Mouse (Mus musculus) CH12.LX (cell line): ENCODE measurements around the gene St6gal1. TPM values are rescaled to one million over a fixed set of nuclear protein-coding genes. Genes with fewer than 3 reads are reported as not detected.

Experiments used
- DNase-seq: peaks from one replicate; pipeline ENCODE4 v3.0.0-alpha.2; 2013; ENCODE audit errors: extremely low read depth
- H3K27ac ChIP-seq: 2 replicates; pipeline ENCODE4 v1.5.1; 2012; ENCODE audit warnings: low read depth, mild to moderate bottlenecking, control low read depth, moderate library complexity; ENCODE audit not compliant: insufficient read depth
- H3K27me3 ChIP-seq: replicated peaks from 2 replicates; pipeline ENCODE3; 2012; ENCODE audit warnings: inconsistent platforms
- H3K36me3 ChIP-seq, 2 experiments: replicated peaks in 1 of 2; 2 replicates each; pipeline versions ENCODE3 to v1.6.1; 2012; ENCODE audit warnings: inconsistent platforms in 1 of 2, low read length in 1 of 2, mild to moderate bottlenecking in 1 of 2, mixed read lengths in 1 of 2, moderate library complexity in 1 of 2; ENCODE audit not compliant: control insufficient read depth in 1 of 2, insufficient read depth in 1 of 2
- H3K4me1 ChIP-seq, 2 experiments: 2 replicates each; pipeline ENCODE4 v1.6.1; 2012; ENCODE audit warnings: inconsistent platforms in 1 of 2, moderate library complexity in 1 of 2; ENCODE audit not compliant: insufficient read depth in 2 of 2, control insufficient read depth in 1 of 2
- H3K4me2 ChIP-seq: 2 replicates; pipeline ENCODE4 v1.6.1; 2012; ENCODE audit warnings: low read depth, mild to moderate bottlenecking, control low read depth; ENCODE audit not compliant: poor library complexity, insufficient read depth, severe bottlenecking
- H3K4me3 ChIP-seq, 3 experiments: fragments of 150-350 bp in 1 of 3; sonication (generic) in 1 of 3; replicated peaks in 1 of 3; 2 replicates each; pipeline versions ENCODE3 to v1.5.1; 2011 to 2012; ENCODE audit warnings: low read depth in 2 of 3, low read length in 2 of 3, mild to moderate bottlenecking in 2 of 3, moderate library complexity in 2 of 3, control low read depth in 1 of 3, improper control_type of control experiment in 1 of 3, inconsistent platforms in 1 of 3, mixed read lengths in 1 of 3; ENCODE audit not compliant: poor library complexity in 1 of 3
- H3K79me2 ChIP-seq: replicated peaks from 2 replicates; pipeline ENCODE4 v1.6.1; 2012; ENCODE audit warnings: mild to moderate bottlenecking, moderate library complexity; ENCODE audit not compliant: control insufficient read depth, poor library complexity, insufficient read depth, severe bottlenecking; ENCODE audit errors: extremely low read depth
- H3K9ac ChIP-seq: 2 replicates; pipeline ENCODE4 v1.6.1; 2012; ENCODE audit warnings: low read depth, mild to moderate bottlenecking, control low read depth, moderate library complexity; ENCODE audit not compliant: insufficient read depth
- H3K9me3 ChIP-seq: replicated peaks from 2 replicates; pipeline ENCODE3; 2012; ENCODE audit warnings: low read length, inconsistent platforms, mixed read lengths
- BHLHE40 ChIP-seq: IDR thresholded peaks from 2 replicates; pipeline ENCODE4 v1.6.1; 2011; ENCODE audit warnings: mild to moderate bottlenecking, low read depth, low read length, improper control_type of control experiment
- CHD1 ChIP-seq: IDR thresholded peaks from 2 replicates; pipeline ENCODE4 v1.6.1; 2012; ENCODE audit warnings: low read depth, low read length, improper control_type of control experiment, inconsistent platforms
- CHD2 ChIP-seq: IDR thresholded peaks from 2 replicates; pipeline ENCODE4 v1.6.1; 2011; ENCODE audit warnings: low read length, improper control_type of control experiment
- CTCF ChIP-seq, 2 experiments: IDR thresholded peaks in 1 of 2; conservative IDR thresholded peaks in 1 of 2; 2 replicates each; pipeline ENCODE4 v1.5.1; 2011 to 2012; ENCODE audit warnings: low read depth in 2 of 2, low read length in 2 of 2, improper control_type of control experiment in 1 of 2, inconsistent platforms in 1 of 2, mild to moderate bottlenecking in 1 of 2, moderate library complexity in 1 of 2
- E2F4 ChIP-seq: IDR thresholded peaks from 2 replicates; pipeline ENCODE4 v1.6.1; 2011; ENCODE audit warnings: low read depth, low read length, improper control_type of control experiment; ENCODE audit not compliant: insufficient replicate concordance
- ELF1 ChIP-seq: IDR thresholded peaks from 2 replicates; pipeline ENCODE4 v1.6.1; 2014; ENCODE audit warnings: low read depth, mild to moderate bottlenecking, inconsistent platforms, low read length, improper control_type of control experiment
- EP300 ChIP-seq: IDR thresholded peaks from 2 replicates; pipeline ENCODE4 v1.6.1; 2011; ENCODE audit warnings: low read length, improper control_type of control experiment
- ETS1 ChIP-seq: conservative IDR thresholded peaks from 2 replicates; pipeline ENCODE4 v1.6.1; 2012; ENCODE audit warnings: low read depth, mild to moderate bottlenecking, inconsistent platforms, low read length, improper control_type of control experiment, moderate library complexity
- GABPA ChIP-seq: IDR thresholded peaks from 2 replicates; pipeline ENCODE4 v1.6.1; 2012; ENCODE audit warnings: low read depth, low read length, improper control_type of control experiment, inconsistent platforms; ENCODE audit not compliant: insufficient replicate concordance
- HCFC1 ChIP-seq: IDR thresholded peaks from 2 replicates; pipeline ENCODE4 v1.6.1; 2012; ENCODE audit warnings: low read depth, mild to moderate bottlenecking, inconsistent platforms, low read length, improper control_type of control experiment
- IRF4 ChIP-seq: IDR thresholded peaks from 2 replicates; pipeline ENCODE4 v1.6.1; 2014; ENCODE audit warnings: low read depth, mild to moderate bottlenecking, inconsistent platforms, low read length, improper control_type of control experiment
- JUN ChIP-seq: IDR thresholded peaks from 2 replicates; pipeline ENCODE4 v1.6.1; 2011; ENCODE audit warnings: low read depth, mild to moderate bottlenecking, low read length, improper control_type of control experiment, moderate library complexity; ENCODE audit not compliant: insufficient read depth
- JUND ChIP-seq: conservative IDR thresholded peaks from 2 replicates; pipeline ENCODE4 v1.6.1; 2011; ENCODE audit warnings: low read depth, low read length, improper control_type of control experiment
- KAT2A ChIP-seq: IDR thresholded peaks from 2 replicates; pipeline ENCODE4 v1.6.1; 2012; ENCODE audit warnings: low read length, improper control_type of control experiment, inconsistent platforms; ENCODE audit not compliant: insufficient replicate concordance
- MAFK ChIP-seq: IDR thresholded peaks from 2 replicates; pipeline ENCODE4 v1.6.1; 2011; ENCODE audit warnings: low read length, improper control_type of control experiment; ENCODE audit not compliant: insufficient replicate concordance
- MAX ChIP-seq: IDR thresholded peaks from 2 replicates; pipeline ENCODE4 v1.6.1; 2011; ENCODE audit warnings: low read length, improper control_type of control experiment
- MAZ ChIP-seq: IDR thresholded peaks from 2 replicates; pipeline ENCODE4 v1.6.1; 2012; ENCODE audit warnings: low read depth, mild to moderate bottlenecking, inconsistent platforms, low read length, improper control_type of control experiment, moderate library complexity
- MEF2A ChIP-seq: IDR thresholded peaks from 2 replicates; pipeline ENCODE4 v1.6.1; 2014; ENCODE audit warnings: low read depth, mild to moderate bottlenecking, inconsistent platforms, low read length, improper control_type of control experiment, borderline replicate concordance
- MXI1 ChIP-seq: IDR thresholded peaks from 2 replicates; pipeline ENCODE4 v1.6.1; 2011; ENCODE audit warnings: mild to moderate bottlenecking, low read depth, low read length, improper control_type of control experiment
- MYC ChIP-seq: IDR thresholded peaks from 2 replicates; pipeline ENCODE4 v1.6.1; 2011; ENCODE audit warnings: low read depth, mild to moderate bottlenecking, improper control_type of control experiment, low read length
- NELFE ChIP-seq: IDR thresholded peaks from 2 replicates; pipeline ENCODE4 v1.6.1; 2011; ENCODE audit warnings: low read depth, low read length, improper control_type of control experiment
- NRF1 ChIP-seq: IDR thresholded peaks from 2 replicates; pipeline ENCODE4 v1.6.1; 2014; ENCODE audit warnings: low read depth, mild to moderate bottlenecking, inconsistent platforms, low read length, improper control_type of control experiment, moderate library complexity
- PAX5 ChIP-seq: IDR thresholded peaks from 2 replicates; pipeline ENCODE4 v1.6.1; 2012; ENCODE audit warnings: low read length, inconsistent platforms, mixed read lengths
- POLR2A ChIP-seq: IDR thresholded peaks from 2 replicates; pipeline ENCODE4 v1.6.1; 2011; ENCODE audit warnings: low read depth, mild to moderate bottlenecking, improper control_type of control experiment, low read length
- POLR2AphosphoS2 ChIP-seq: IDR thresholded peaks from 2 replicates; pipeline ENCODE4 v1.6.1; 2011; ENCODE audit warnings: low read depth, low read length, improper control_type of control experiment
- RAD21 ChIP-seq: IDR thresholded peaks from 2 replicates; pipeline ENCODE4 v1.6.1; 2011; ENCODE audit warnings: low read depth, mild to moderate bottlenecking, low read length, improper control_type of control experiment, moderate library complexity
- RCOR1 ChIP-seq: conservative IDR thresholded peaks from 2 replicates; pipeline ENCODE4 v1.6.1; 2012; ENCODE audit warnings: low read depth, mild to moderate bottlenecking, inconsistent platforms, low read length, improper control_type of control experiment
- SIN3A ChIP-seq: IDR thresholded peaks from 2 replicates; pipeline ENCODE4 v1.6.1; 2012; ENCODE audit warnings: low read length, improper control_type of control experiment, inconsistent platforms
- SMC3 ChIP-seq: IDR thresholded peaks from 2 replicates; pipeline ENCODE4 v1.6.1; 2011; ENCODE audit warnings: low read depth, low read length, improper control_type of control experiment
- TBP ChIP-seq: conservative IDR thresholded peaks from 2 replicates; pipeline ENCODE4 v1.6.1; 2011; ENCODE audit warnings: low read depth, low read length, improper control_type of control experiment
- TCF12 ChIP-seq: IDR thresholded peaks from 2 replicates; pipeline ENCODE4 v1.6.1; 2014; ENCODE audit warnings: low read depth, mild to moderate bottlenecking, inconsistent platforms, low read length, improper control_type of control experiment
- UBTF ChIP-seq: IDR thresholded peaks from 2 replicates; pipeline ENCODE4 v1.6.1; 2012; ENCODE audit warnings: low read depth, mild to moderate bottlenecking, inconsistent platforms, low read length, improper control_type of control experiment, moderate library complexity
- USF1 ChIP-seq: IDR thresholded peaks from 2 replicates; pipeline ENCODE4 v1.6.1; 2014; ENCODE audit warnings: low read depth, mild to moderate bottlenecking, inconsistent platforms, low read length, improper control_type of control experiment
- USF2 ChIP-seq: conservative IDR thresholded peaks from 2 replicates; pipeline ENCODE4 v1.6.1; 2011; ENCODE audit warnings: low read depth, low read length, improper control_type of control experiment
- ZC3H11A ChIP-seq: IDR thresholded peaks from 2 replicates; pipeline ENCODE4 v1.6.1; 2012; ENCODE audit warnings: low read depth, mild to moderate bottlenecking, inconsistent platforms, low read length, improper control_type of control experiment
- ZKSCAN1 ChIP-seq: IDR thresholded peaks from 2 replicates; pipeline ENCODE4 v1.6.1; 2012; ENCODE audit warnings: low read depth, inconsistent platforms, low read length, improper control_type of control experiment, borderline replicate concordance
- ZMIZ1 ChIP-seq: IDR thresholded peaks from 2 replicates; pipeline ENCODE4 v1.6.1; 2012; ENCODE audit warnings: low read depth, mild to moderate bottlenecking, inconsistent platforms, low read length, improper control_type of control experiment
- ZNF384 ChIP-seq: IDR thresholded peaks from 2 replicates; pipeline ENCODE4 v1.6.1; 2012; ENCODE audit warnings: low read depth, low read length, improper control_type of control experiment, inconsistent platforms
- dilution Hi-C: fragments of 300-500 bp; cut with MboI; formaldehyde crosslinking; loops from 2 replicates; pipeline ENCODE4 v1.14.3; 2020; ENCODE audit warnings: low sequenced_read_pairs; ENCODE audit not compliant: extremely low pct_unique_long_range_greater_than_20kb, extremely low pct_ligation_motif_present
- in situ Hi-C: fragments of 300-500 bp; cut with MboI; formaldehyde crosslinking; loops from 3 replicates; pipeline ENCODE4 v1.14.3; 2019; ENCODE audit warnings: low sequenced_read_pairs, low pct_ligation_motif_present, low pct_unique_long_range_greater_than_20kb, mixed read lengths
- polyA plus RNA-seq: library from polyadenylated mRNA; unstranded; fragments of >175 nt; gene quantifications from 2 replicates; pipeline ENCODE4 v1.2.1, GENCODE M21; 2012; ENCODE audit warnings: low read depth; ENCODE audit not compliant: insufficient read length
- total RNA-seq, 2 experiments: library from RNA; depleted of rRNA; stranded (reverse); fragments of 300-350 nt in 1 of 2; fragments of >200 nt in 1 of 2; gene quantifications; 2 replicates each; pipeline ENCODE4 v1.2.3; 2012 to 2014

St6gal1 gene
- total and polyA plus RNA-seq, 3 experiments = 64.5 to 168 (median 67.8) TPM

DNA sequence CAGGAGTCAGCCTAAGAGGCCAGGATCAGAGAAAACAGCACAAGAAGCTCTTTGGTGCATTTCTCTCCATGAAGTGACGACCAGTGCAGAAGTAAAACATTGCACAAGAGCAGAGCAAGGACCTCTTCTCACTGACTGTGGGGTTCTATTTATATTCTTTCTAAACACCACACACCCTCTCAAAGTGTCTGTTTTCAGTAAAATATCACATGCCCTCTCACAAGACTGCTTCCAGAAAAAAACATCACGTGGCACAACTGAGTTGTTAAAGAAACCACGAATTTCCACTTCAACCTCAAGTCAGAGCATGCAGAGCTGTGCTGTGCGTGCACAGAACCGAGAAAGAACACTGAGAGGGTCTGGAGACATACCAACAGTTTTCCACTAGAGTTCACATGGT is 150.4 kb downstream of the St6gal1 start:
- dilution Hi-C loops = no loop called here
- Histone ChIP-seq H3K79me2 (no peaks in the 10 kb centered on the region), H3K9ac (no peak overlapping the region; the same call in 1 of the 2 replicates), H3K4me1 (peaks cover 11 to 24% of the 10 kb centered on the region in 2 experiments), H3K9me3 (no peaks in the 10 kb centered on the region), H3K4me3 (no peak overlapping the region), H3K27ac (no peak overlapping the region), H3K27me3 (no peaks in the 10 kb centered on the region), H3K4me2 (peak overlapping the region; percentile 57), H3K36me3 (no peaks in the 10 kb centered on the region)
- peak; percentile 49 for DNase-seq
- in situ Hi-C loops = no loop called here
- TF ChIP-seq NRF1 (no peak), CTCF (conservative IDR thresholded peaks at IDR 0.05 in 1 of 2, IDR thresholded peaks at IDR 0.05 in 1 of 2; ENCODE audit: low read depth in 2 of 2, low read length in 2 of 2) (no peak), JUN (no peak), TBP (0 out of 2 replicates have a peak, but pooled peaks have one; percentile 20), HCFC1 (no peak), MAFK (peak; percentile 53; the same call in 1 of the 2 replicates), E2F4 (no peak), EP300 (peak; percentile 64), ZMIZ1 (no peak), USF1 (peak; percentile 76), RCOR1 (no peak), NELFE (no peak), RAD21 (no peak), SMC3 (no peak), ETS1 (peak; percentile 81), JUND (peak; percentile 45; the same call in 1 of the 2 replicates), SIN3A (no peak), ZKSCAN1 (no peak), MXI1 (peak; percentile 52; the same call in 1 of the 2 replicates), IRF4 (peak; percentile 70), ELF1 (no peak), GABPA (no peak), MAX (peak; percentile 91), KAT2A (no peak), USF2 (peak; percentile 78), MAZ (no peak), CHD2 (no peak), CHD1 (no peak), TCF12 (peak; percentile 69), MYC (peak; percentile 90), PAX5 (no peak), ZNF384 (peak; percentile 38; the same call in 1 of the 2 replicates), ZC3H11A (no peak), MEF2A (peak; percentile 92), BHLHE40 (peak; percentile 96), POLR2AphosphoS2 (no peak), UBTF (no peak), POLR2A (no peak)
